Mouse (Mus musculus): ENCODE measurements at regions not wholly inside any gene's neighbourhood (a gene's known extent, or its start where the extent isn't known, plus 50 kb on each side); places are given as distances from the start of the nearest gene placed in this dataset.

DNA sequence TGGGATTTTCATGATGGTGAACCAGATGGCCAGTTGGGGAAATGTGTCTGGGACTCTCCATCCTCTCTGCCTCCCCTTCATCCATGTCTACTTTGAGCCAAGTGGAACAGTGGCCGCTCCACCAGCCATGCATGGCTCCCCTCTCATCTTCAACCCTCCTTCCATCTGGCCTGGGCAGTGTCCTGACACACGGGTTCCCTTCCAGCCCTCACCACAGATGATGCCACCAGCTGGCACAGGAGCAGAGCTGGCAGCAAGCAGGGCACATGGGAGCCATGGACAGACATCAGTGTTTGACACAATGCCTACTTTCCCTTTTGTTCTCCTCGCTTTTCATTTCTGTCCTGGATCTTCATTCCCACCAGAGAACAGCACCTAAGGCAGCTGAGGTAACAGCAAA is 348.9 kb downstream of the Cmpk2 start:
- H3K4me3 ChIP-seq (replicated peaks; ENCODE audit: low read length): no peak overlapping the region
- TF ChIP-seq CTCF (conservative IDR thresholded peaks at IDR 0.05; ENCODE audit: low read length): no peak

DNA sequence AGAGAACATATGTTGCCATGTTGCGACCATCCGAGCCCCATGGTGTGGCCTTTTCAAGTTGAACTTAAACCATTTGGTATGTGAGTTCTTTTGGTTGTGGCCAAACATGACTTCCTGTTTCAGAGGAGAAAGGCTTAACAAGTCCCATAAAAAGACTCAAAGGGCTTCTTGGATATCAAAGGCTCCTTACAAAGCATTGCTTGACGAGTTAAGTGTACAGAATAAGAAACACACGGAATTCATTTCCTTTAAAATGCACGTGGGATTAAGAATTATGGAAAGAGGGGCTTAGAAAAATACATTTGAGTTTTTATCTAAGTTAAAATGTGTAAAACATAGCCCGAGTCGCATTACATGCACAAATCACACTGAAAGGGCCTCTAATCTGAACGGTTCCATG is 346.8 kb downstream of the Cmpk2 start:
- TF ChIP-seq NANOG (IDR thresholded peaks at IDR 0.05; ENCODE audit: borderline replicate concordance, low read length): no peak
- Histone ChIP-seq H3K4me3 (replicated peaks; ENCODE audit: low read length) (no peak overlapping the region), H3K36me3 (ENCODE audit: insufficient read depth, low read length) (no peaks in the 10 kb centered on the region), H3K4me1 (replicated peaks; ENCODE audit: low read depth, low read length) (no peaks in the 10 kb centered on the region), H3K27me3 (ENCODE audit: insufficient read depth, low read length) (no peaks in the 10 kb centered on the region), H3K9me3 (ENCODE audit: low read length) (peaks cover 5% of the 10 kb centered on the region; the same call in 1 of the 2 replicates)

More for the DNA sequence above, 348.9 kb downstream of the Cmpk2 start:
- peaks cover 23% of the 10 kb centered on the region for H3K9me3 ChIP-seq (ENCODE audit: low read length)
- no peaks in the 10 kb centered on the region for H3K4me1 ChIP-seq (replicated peaks; ENCODE audit: low read depth, low read length)
- no peaks in the 10 kb centered on the region for H3K36me3 ChIP-seq (ENCODE audit: insufficient read depth, low read length)
- H3K27me3 ChIP-seq (ENCODE audit: insufficient read depth, low read length): no peaks in the 10 kb centered on the region

GRCm38 (mm10) chr12:26810565-26811177 is 341.7 kb downstream of the Cmpk2 start:
- Histone ChIP-seq H3K36me3 (ENCODE audit: insufficient read depth, low read length) (no peaks in the 10 kb centered on the region), H3K9me3 (ENCODE audit: low read length) (no peaks in the 10 kb centered on the region), H3K27me3 (ENCODE audit: insufficient read depth, low read length) (no peaks in the 10 kb centered on the region), H3K4me1 (replicated peaks; ENCODE audit: low read depth, low read length) (no peaks in the 10 kb centered on the region), H3K4me3 (replicated peaks; ENCODE audit: low read length) (no peak overlapping the region)
- TF ChIP-seq POU5F1 (IDR thresholded peaks at IDR 0.05; ENCODE audit: borderline replicate concordance, low read length): no peak
- no peak for TF ChIP-seq CTCF (conservative IDR thresholded peaks at IDR 0.05; ENCODE audit: low read length)
- TF ChIP-seq NANOG (IDR thresholded peaks at IDR 0.05; ENCODE audit: borderline replicate concordance, low read length): no peak

- Histone ChIP-seq H3K4me3 (replicated peaks; ENCODE audit: low read length) (no peak overlapping the region), H3K4me1 (replicated peaks; ENCODE audit: low read depth, low read length) (no peaks in the 10 kb centered on the region), H3K36me3 (ENCODE audit: insufficient read depth, low read length) (no peaks in the 10 kb centered on the region), H3K9me3 (ENCODE audit: low read length) (no peaks in the 10 kb centered on the region), H3K27me3 (ENCODE audit: insufficient read depth, low read length) (no peaks in the 10 kb centered on the region)
- TF ChIP-seq NANOG (IDR thresholded peaks at IDR 0.05; ENCODE audit: borderline replicate concordance, low read length) (no peak), CTCF (conservative IDR thresholded peaks at IDR 0.05; ENCODE audit: low read length) (no peak)
Measured at GRCm38 (mm10) chr12:26809670-26810069, 340.7 kb downstream of the Cmpk2 start.

- Histone ChIP-seq H3K27me3 (ENCODE audit: insufficient read depth, low read length) (no peaks in the 10 kb centered on the region), H3K4me3 (replicated peaks; ENCODE audit: low read length) (no peak overlapping the region), H3K9me3 (ENCODE audit: low read length) (no peaks in the 10 kb centered on the region), H3K4me1 (replicated peaks; ENCODE audit: low read depth, low read length) (no peaks in the 10 kb centered on the region), H3K36me3 (ENCODE audit: insufficient read depth, low read length) (no peaks in the 10 kb centered on the region)
- TF ChIP-seq CTCF (conservative IDR thresholded peaks at IDR 0.05; ENCODE audit: low read length) (no peak), NANOG (IDR thresholded peaks at IDR 0.05; ENCODE audit: borderline replicate concordance, low read length) (no peak), POU5F1 (IDR thresholded peaks at IDR 0.05; ENCODE audit: borderline replicate concordance, low read length) (no peak)
Measured at GRCm38 (mm10) chr12:26802542-26802941, 333.5 kb downstream of the Cmpk2 start.

GRCm38 (mm10) chr12:26799310-26799709 is 330.3 kb downstream of the Cmpk2 start:
- Histone ChIP-seq H3K36me3 (ENCODE audit: insufficient read depth, low read length) (no peaks in the 10 kb centered on the region), H3K9me3 (ENCODE audit: low read length) (no peaks in the 10 kb centered on the region), H3K4me3 (replicated peaks; ENCODE audit: low read length) (no peak overlapping the region), H3K27me3 (ENCODE audit: insufficient read depth, low read length) (no peaks in the 10 kb centered on the region), H3K4me1 (replicated peaks; ENCODE audit: low read depth, low read length) (no peaks in the 10 kb centered on the region)
- TF ChIP-seq NANOG (IDR thresholded peaks at IDR 0.05; ENCODE audit: borderline replicate concordance, low read length) (no peak), CTCF (conservative IDR thresholded peaks at IDR 0.05; ENCODE audit: low read length) (no peak), POU5F1 (IDR thresholded peaks at IDR 0.05; ENCODE audit: borderline replicate concordance, low read length) (no peak)

DNA sequence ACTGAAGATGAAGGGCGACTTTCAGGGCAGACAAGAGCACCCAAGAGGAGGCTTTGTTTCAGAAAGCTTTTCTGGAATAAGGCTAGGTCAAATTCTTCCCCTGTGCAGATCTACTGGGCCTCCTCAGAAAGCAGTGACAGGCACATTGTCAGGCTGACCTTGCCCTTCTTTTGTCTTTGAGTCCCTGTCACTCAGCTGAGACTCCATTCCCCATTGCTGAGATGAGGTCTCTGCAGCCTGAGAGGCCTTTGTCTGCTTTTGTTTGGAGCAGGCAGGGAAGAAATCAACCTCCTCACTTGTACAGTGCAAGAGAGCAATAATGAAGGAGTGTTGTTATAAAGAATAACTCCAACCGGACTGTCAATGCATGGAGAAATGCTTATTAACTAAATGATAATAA is 327.4 kb downstream of the Cmpk2 start:
- no peak for TF ChIP-seq NANOG (IDR thresholded peaks at IDR 0.05; ENCODE audit: borderline replicate concordance, low read length)
- no peak for TF ChIP-seq CTCF (conservative IDR thresholded peaks at IDR 0.05; ENCODE audit: low read length)
- TF ChIP-seq POU5F1 (IDR thresholded peaks at IDR 0.05; ENCODE audit: borderline replicate concordance, low read length): no peak
- H3K36me3 ChIP-seq (ENCODE audit: insufficient read depth, low read length): no peaks in the 10 kb centered on the region
- H3K4me1 ChIP-seq (replicated peaks; ENCODE audit: low read depth, low read length): no peaks in the 10 kb centered on the region
- no peak overlapping the region for H3K4me3 ChIP-seq (replicated peaks; ENCODE audit: low read length)
- no peaks in the 10 kb centered on the region for H3K27me3 ChIP-seq (ENCODE audit: insufficient read depth, low read length)
- H3K9me3 ChIP-seq (ENCODE audit: low read length): no peaks in the 10 kb centered on the region

GRCm38 (mm10) chr12:26789336-26789846 is 320.4 kb downstream of the Cmpk2 start:
- Histone ChIP-seq H3K4me3 (replicated peaks; ENCODE audit: low read length) (no peak overlapping the region), H3K9me3 (ENCODE audit: low read length) (no peaks in the 10 kb centered on the region), H3K36me3 (ENCODE audit: insufficient read depth, low read length) (no peaks in the 10 kb centered on the region), H3K4me1 (replicated peaks; ENCODE audit: low read depth, low read length) (no peaks in the 10 kb centered on the region), H3K27me3 (ENCODE audit: insufficient read depth, low read length) (no peaks in the 10 kb centered on the region)
- TF ChIP-seq POU5F1 (IDR thresholded peaks at IDR 0.05; ENCODE audit: borderline replicate concordance, low read length): no peak
- TF ChIP-seq CTCF (conservative IDR thresholded peaks at IDR 0.05; ENCODE audit: low read length): no peak
- TF ChIP-seq NANOG (IDR thresholded peaks at IDR 0.05; ENCODE audit: borderline replicate concordance, low read length): no peak

GRCm38 (mm10) chr12:26785550-26785949 is 316.5 kb downstream of the Cmpk2 start:
- Histone ChIP-seq H3K9me3 (ENCODE audit: low read length) (no peaks in the 10 kb centered on the region), H3K4me3 (replicated peaks; ENCODE audit: low read length) (no peak overlapping the region), H3K4me1 (replicated peaks; ENCODE audit: low read depth, low read length) (no peaks in the 10 kb centered on the region), H3K27me3 (ENCODE audit: insufficient read depth, low read length) (no peaks in the 10 kb centered on the region), H3K36me3 (ENCODE audit: insufficient read depth, low read length) (no peaks in the 10 kb centered on the region)
- no peak for TF ChIP-seq CTCF (conservative IDR thresholded peaks at IDR 0.05; ENCODE audit: low read length)
- no peak for TF ChIP-seq POU5F1 (IDR thresholded peaks at IDR 0.05; ENCODE audit: borderline replicate concordance, low read length)
- no peak for TF ChIP-seq NANOG (IDR thresholded peaks at IDR 0.05; ENCODE audit: borderline replicate concordance, low read length)

Measured in E14TG2a.4 (cell line).